Mouse (Mus musculus) ES-Bruce4 (cell line): ENCODE measurements around the gene Prkg2.

Experiments used
- CTCF ChIP-seq: IDR thresholded peaks from one replicate; pipeline ENCODE4 v1.8.1; 2011; ENCODE audit warnings: low read depth, low read length
- POLR2A ChIP-seq: IDR thresholded peaks from one replicate; pipeline ENCODE4 v1.8.1; 2011; ENCODE audit warnings: low read length; ENCODE audit not compliant: insufficient read depth

GRCm38 (mm10) chr5:98935930-98936329 is 101.2 kb downstream of the Prkg2 start:
- TF ChIP-seq POLR2A (no peak), CTCF (no peak)
